Mouse (Mus musculus): Measurements from ENCODE around the gene Kcnq5.

- TF ChIP-seq CTCF (IDR thresholded peaks at IDR 0.05; ENCODE audit: low read depth) (no peak), EP300 (optimal IDR thresholded peaks at IDR 0.05) (no peak)
Measured at GRCm38 (mm10) chr1:21773931-21774330, 187.8 kb downstream of the Kcnq5 start.

All from stomach, postnatal 0 days (tissue).